Comparison of ENCODE assay signal across 8 mouse cellular contexts in genomic region chr2:93176871-93177667, GRCm38 (mm10). TPM values are rescaled to one million over a fixed set of nuclear protein-coding genes. Genes with fewer than 3 reads are reported as not detected.
A peak's percentile ranks its signal among the peaks of the same experiment; 100 is the strongest.
DNase-seq lines count a peak whose midpoint lies in the region; ATAC-seq lines count a peak whose summit lies in the region.

No protein-coding gene starts in this region.

- H3K27ac ChIP-seq in heart, embryonic 12.5 days (ENCODE audit: poor library complexity, severe bottlenecking): no peak overlapping the region
- peak overlapping the region; percentile 80 for H3K27ac ChIP-seq in hindbrain, embryonic 14.5 days
- peak overlapping the region; percentile 83 for H3K27ac ChIP-seq in midbrain, embryonic 14.5 days (replicated peaks; ENCODE audit: low read depth, low read length)

- no peaks in the 10 kb centered on the region for H3K36me3 ChIP-seq in heart, embryonic 12.5 days
- H3K36me3 ChIP-seq in hindbrain, embryonic 14.5 days (replicated peaks; ENCODE audit: control insufficient read depth, insufficient read depth): no peaks in the 10 kb centered on the region
- no peaks in the 10 kb centered on the region for H3K36me3 ChIP-seq in midbrain, embryonic 14.5 days (ENCODE audit: control insufficient read depth, insufficient read depth, low read length)

- H3K27me3 ChIP-seq in heart, embryonic 12.5 days (replicated peaks): peaks cover 77% of the 10 kb centered on the region
- H3K27me3 ChIP-seq in hindbrain, embryonic 14.5 days (ENCODE audit: control insufficient read depth, insufficient read depth, low read length): no peaks in the 10 kb centered on the region
- no peaks in the 10 kb centered on the region for H3K27me3 ChIP-seq in midbrain, embryonic 14.5 days (ENCODE audit: control insufficient read depth, insufficient read depth, low read length)

- peak overlapping the region; percentile 38 for H3K4me2 ChIP-seq in heart, embryonic 12.5 days
- 0 out of 2 replicates have a peak overlapping the region, but pooled peaks have one; percentile 20 for H3K4me2 ChIP-seq in hindbrain, embryonic 14.5 days (replicated peaks)
- peak overlapping the region; percentile 32 for H3K4me2 ChIP-seq in midbrain, embryonic 14.5 days (ENCODE audit: low read length)

- no peak overlapping the region for H3K9ac ChIP-seq in heart, embryonic 12.5 days
- peak overlapping the region; percentile 24 for H3K9ac ChIP-seq in hindbrain, embryonic 14.5 days
- no peak overlapping the region for H3K9ac ChIP-seq in midbrain, embryonic 14.5 days (replicated peaks; ENCODE audit: low read length)

- ATAC-seq in heart, embryonic 12.5 days (ENCODE audit: insufficient number of reproducible peaks, low FRiP score): no peak
- peak; percentile 41 for ATAC-seq in hindbrain, embryonic 14.5 days (ENCODE audit: low FRiP score)
- peak; percentile 71 for ATAC-seq in midbrain, embryonic 14.5 days (ENCODE audit: low FRiP score, low TSS enrichment)

- 8% methylated on average over 17 of the region's 17 CpGs for WGBS in heart, embryonic 12.5 days
- WGBS in hindbrain, embryonic 14.5 days: 3% methylated on average over 17 of the region's 17 CpGs
- WGBS in midbrain, embryonic 14.5 days: 3% methylated on average over 17 of the region's 17 CpGs

- H3K4me1 ChIP-seq in heart, embryonic 12.5 days (replicated peaks): peaks cover 30% of the 10 kb centered on the region
- H3K4me1 ChIP-seq in hindbrain, embryonic 14.5 days (replicated peaks; ENCODE audit: control insufficient read depth, insufficient read depth, low read length): peaks cover 48% of the 10 kb centered on the region
- H3K4me1 ChIP-seq in midbrain, embryonic 14.5 days (ENCODE audit: control insufficient read depth, insufficient read depth, low read length): peaks cover 54% of the 10 kb centered on the region

- intact Hi-C loops in heart, postnatal 14 days (cut with DNase I): no loop called here

- H3K9me3 ChIP-seq in heart, embryonic 12.5 days (replicated peaks): no peaks in the 10 kb centered on the region
- H3K9me3 ChIP-seq in hindbrain, embryonic 14.5 days (ENCODE audit: control insufficient read depth, low read length): no peaks in the 10 kb centered on the region
- no peaks in the 10 kb centered on the region for H3K9me3 ChIP-seq in midbrain, embryonic 14.5 days (ENCODE audit: control insufficient read depth, low read length)

- H3K4me3 ChIP-seq in heart, embryonic 12.5 days: no peak overlapping the region
- H3K4me3 ChIP-seq in hindbrain, embryonic 14.5 days (replicated peaks; ENCODE audit: low read length): no peak overlapping the region
- no peak overlapping the region for H3K4me3 ChIP-seq in midbrain, embryonic 14.5 days (replicated peaks; ENCODE audit: low read depth, low read length)

- DNase-seq in heart, adult 9 months (ENCODE audit: low spot score in 2 of 2): no peak
- DNase-seq in R1 (ENCODE audit: low read depth, low spot score): peak; percentile 90
- DNase-seq in hindbrain, embryonic 14.5 days (ENCODE audit: low spot score): peak; percentile 65
- DNase-seq in midbrain, embryonic 14.5 days: peak; percentile 81
- peak; percentile 93 for DNase-seq in thymus, postnatal 4 days
- DNase-seq in heart, postnatal 14 days: no peak
- no peak for DNase-seq in gastrocnemius, adult 8-10 months (ENCODE audit: low spot score in 2 of 2)

RNA-seq across cellular contexts. Expression of gene Trp53i11, which starts 10.3 kb away (rescaled TPM):
- polyA plus RNA-seq in heart, embryonic 12.5 days (2016; fragmentation: Nextera tagmentation; extraction: Ambion mirVana): 25.2 and 26.7 TPM in 2 replicates
- 99.4 and 106 TPM in 2 replicates for polyA plus RNA-seq in hindbrain, embryonic 14.5 days (2014; fragmentation: Nextera tagmentation; extraction: Ambion mirVana)
- 122 and 165 TPM in 2 replicates for polyA plus RNA-seq in midbrain, embryonic 14.5 days (2014; fragmentation: Nextera tagmentation; extraction: Ambion mirVana)
- 10 to 100 TPM; 67.8 to 68.8 TPM for total RNA-seq in heart, postnatal 14 days (2021)
- 1 to 10 TPM; 1.8 to 5.2 (median 3.3) TPM for total RNA-seq in gastrocnemius, adult 8-10 months (2022)

Comparison
In these comparisons a context has a peak if more than half of its experiments do, and no peak if none do; other contexts are left out.
1. DNase-seq: peak in R1 (single experiment), hindbrain, embryonic 14.5 days (single experiment), midbrain, embryonic 14.5 days (single experiment) and thymus, postnatal 4 days (single experiment); none in heart, adult 9 months (0 of 2), heart, postnatal 14 days (0 of 2) and gastrocnemius, adult 8-10 months (0 of 2).
2. Peak in every context shown above with its lines, with median percentiles within 50 percentile points of each other: H3K4me2 ChIP-seq.